Mouse (Mus musculus) granulocyte monocyte progenitor cell, adult 5-6 weeks (primary cell): Measurements from ENCODE around the gene Lbh. TPM values are rescaled to one million over a fixed set of nuclear protein-coding genes. Genes with fewer than 3 reads are reported as not detected.

Experiments
- ATAC-seq: replicated peaks from 2 replicates; pipeline ENCODE4 v1.8.0; 2016; ENCODE audit warnings: mild to moderate bottlenecking, moderate TSS enrichment, inconsistent platforms; ENCODE audit not compliant: poor library complexity, severe bottlenecking
- total RNA-seq, 2 experiments: library from RNA; stranded (forward) in 1 of 2; stranded (reverse) in 1 of 2; fragments of 200-712, 200-1000 nt in 1 of 2; fragments of >200 nt in 1 of 2; fragmentation: Nextera tagmentation in 1 of 2; gene quantifications; 2 replicates each; pipeline ENCODE4 v1.2.3; 2014 to 2017

Lbh gene
- total RNA-seq, 2 experiments from 2014 or later, result 21.8 to 23.5 TPM

DNA sequence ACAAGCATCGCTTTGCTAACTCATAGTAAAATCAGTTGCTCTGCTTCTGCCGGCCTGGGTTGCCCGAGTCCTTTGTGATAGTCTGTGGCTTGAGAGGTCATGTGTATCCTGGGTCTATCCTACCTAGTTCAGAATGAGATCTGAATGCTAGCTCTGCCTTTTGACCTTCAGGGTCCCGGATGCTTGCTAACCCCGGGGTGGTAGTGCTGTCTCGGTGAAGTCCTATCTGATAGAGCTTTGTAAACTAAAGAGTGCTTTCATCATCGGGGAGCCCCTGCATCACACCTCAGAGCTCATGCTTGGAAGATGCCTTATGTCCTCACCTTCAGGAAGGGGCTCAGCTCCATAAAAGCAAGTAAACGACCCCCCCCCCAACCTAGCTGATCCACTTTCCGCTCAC is 19.1 kb downstream of the Lbh start:
- no peak for ATAC-seq

DNA sequence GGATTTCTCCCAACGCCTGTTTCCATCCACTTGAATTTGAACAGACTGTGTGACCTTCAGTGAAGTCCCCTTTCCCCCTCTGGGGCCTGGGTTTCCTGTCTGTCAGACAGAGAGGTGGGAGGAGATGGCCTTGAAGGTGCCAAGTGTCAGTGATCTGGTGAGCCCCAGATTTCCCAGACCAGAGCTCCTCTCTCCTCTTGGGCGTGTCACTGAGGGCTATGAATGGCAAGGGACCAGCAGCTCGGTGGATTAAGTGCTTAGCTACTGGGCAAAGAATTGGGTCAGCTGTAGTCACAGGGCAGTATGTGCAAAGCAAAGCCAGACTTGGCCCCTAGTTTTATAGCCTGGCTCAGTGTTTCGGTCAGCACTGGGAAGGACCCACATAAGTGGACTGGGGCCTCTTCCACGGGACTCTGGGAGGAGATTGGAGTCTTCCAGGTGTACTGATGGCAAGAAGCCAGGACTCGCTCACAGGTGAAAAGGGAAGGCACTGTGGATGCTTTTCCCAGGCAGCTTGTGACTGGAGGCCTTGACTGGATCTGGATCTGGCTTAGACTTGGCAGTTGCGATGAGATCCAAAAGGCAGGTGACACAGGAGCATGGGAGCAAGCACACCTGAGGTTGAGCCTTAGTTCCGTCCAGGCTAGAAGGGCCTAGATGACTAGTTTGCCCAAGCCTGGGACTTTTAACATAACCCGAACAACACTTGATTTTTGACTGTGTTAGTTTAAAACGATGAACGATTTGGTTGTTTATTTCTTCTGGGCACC is 20.1 kb downstream of the Lbh start:
- ATAC-seq, result no peak

DNA sequence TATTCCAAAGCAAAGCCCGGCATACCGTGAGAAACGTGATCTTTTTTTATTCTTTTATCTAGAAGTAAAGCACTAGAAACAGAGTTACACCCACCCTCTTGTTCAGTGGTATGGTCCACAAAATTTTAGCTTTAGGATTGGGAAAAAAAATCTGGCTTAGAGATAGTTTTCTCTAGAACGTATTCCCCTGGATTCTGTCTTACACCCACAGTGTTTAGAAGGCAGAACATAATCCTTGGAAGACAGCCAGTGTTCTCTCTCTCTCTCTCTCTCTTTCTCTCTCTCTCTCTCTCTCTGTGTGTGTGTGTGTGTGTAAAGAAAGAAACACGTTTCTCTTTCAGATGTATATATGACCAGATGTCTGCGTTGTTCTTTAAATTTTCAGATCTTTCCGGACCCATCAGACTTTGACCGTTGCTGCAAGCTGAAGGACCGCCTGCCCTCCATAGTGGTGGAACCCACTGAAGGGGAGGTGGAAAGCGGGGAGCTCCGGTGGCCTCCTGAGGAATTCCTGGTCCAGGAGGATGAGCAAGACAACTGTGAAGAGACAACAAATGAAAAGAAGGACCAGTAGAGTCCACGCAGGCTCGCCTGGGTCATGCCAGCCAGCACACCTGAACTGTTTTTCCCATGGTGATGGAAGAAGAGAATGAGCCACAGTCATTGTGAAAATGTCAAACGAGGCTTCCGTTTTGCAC is 20.9 kb downstream of the Lbh start:
- no peak for ATAC-seq

DNA sequence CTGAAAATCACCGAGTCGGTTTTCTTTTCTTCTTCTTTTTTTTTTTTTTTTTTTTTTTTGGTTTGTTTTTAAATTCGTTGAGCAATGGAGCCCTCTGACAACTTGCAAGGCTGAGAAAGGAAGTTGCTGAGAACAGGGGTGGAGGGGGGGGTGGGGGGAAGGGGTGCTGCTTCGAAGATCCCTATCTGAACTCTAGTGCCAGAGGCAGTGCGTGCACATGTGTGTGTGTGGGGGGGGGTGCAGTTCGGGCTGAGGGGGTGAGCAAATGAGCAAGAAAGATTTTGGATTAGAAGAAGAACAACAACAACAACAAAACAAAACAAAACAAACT is 21.4 kb downstream of the Lbh start:
- ATAC-seq, result peak; percentile 77

DNA sequence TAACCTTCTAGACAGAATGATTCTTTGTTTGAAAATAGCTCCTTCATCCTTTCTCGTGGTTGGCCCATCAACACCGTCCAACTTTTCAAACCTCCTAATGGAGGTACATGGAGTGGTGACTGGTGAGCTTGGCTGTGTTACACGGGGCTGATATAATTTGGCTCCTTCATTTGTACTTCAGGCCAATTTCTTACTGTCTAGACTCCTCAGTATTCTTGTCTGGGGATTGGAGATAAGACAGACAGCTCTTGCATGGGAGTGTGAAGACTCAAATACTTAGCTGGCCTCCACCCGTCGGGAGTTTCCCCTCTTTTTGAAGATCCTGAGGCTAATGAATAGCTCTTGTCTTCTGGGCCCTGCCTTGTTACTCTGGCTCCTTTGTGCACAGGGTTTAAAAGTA is 26.3 kb downstream of the Lbh start:
- ATAC-seq, result no peak

DNA sequence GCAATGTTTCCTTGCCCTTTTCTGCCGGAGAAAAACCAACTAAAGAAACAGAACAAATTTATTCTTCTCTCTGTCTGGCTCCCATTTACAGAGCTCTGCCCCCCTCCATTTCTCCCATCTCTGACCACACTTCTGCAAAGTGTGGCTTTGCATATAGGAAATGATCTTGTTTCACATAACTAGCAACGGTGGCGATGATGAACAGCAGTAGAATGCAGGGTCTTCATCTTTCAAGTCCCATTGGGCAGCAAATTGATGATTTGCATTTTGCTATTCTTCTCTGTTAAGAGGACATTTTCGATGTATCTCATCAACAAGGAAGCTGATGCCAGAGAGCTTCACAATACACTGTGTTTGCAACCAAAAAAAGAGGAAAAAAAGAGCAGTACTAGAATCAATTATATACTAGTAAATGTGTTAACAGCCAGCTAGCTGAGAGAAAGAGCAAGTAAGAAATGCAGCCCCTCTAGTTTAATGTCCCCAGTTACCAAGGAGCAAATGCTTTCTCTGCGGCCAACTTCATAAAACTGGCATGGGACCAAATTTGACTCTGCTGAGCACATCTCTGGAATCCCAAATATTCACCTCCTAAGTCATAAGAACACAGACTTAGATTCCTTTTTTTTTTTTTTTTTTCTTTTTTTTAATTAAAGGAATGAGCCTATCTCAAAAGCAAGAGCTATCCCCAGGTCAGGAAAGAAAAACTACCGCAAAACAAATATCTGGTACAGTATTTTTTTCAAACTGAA is 29.2 kb downstream of the Lbh start:
- peak; percentile 49 for ATAC-seq

DNA sequence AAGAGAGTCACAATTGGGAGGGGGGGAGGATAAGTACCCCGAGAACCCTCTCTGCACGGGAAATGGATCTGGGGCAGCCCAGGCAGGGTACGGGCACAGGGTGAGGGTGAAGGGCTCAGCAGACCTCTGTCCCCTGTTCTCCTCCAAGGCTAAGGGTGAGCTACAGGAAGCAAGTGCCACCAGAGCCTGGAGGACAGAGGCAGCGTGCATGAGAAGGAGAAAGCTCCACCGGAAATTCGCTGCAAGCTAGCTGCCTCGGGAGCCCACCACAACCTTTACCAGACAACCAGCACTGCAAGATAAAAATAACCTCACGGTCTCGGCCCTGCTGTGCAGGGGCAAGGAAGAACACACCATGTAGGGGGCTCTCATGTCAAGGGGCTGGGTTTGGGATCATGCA is 30.0 kb downstream of the Lbh start:
- peak; percentile 55 for ATAC-seq

DNA sequence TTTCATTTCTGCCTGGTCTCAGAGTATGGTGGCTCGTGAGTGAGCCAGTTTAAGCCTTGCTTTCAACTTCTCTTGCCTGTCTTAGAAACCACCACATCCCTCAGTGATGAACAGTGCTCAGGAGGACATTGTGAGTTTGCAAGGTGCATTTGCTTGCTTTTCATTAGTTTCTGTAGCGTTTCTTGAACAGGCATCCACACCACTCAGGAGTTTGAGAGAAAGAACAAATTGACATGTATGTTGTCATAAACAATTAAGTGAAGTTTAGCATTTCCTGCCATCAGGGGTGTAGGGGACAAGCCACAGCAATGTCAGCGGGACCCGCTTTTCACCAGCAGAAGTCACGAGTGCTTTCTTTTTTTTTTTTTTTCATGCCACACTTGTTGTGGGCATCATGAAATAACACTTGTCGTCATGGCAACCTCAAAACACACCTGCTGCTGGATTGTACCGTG is 31.2 kb downstream of the Lbh start:
- peak; percentile 25; the same call in 1 of the 2 replicates for ATAC-seq

DNA sequence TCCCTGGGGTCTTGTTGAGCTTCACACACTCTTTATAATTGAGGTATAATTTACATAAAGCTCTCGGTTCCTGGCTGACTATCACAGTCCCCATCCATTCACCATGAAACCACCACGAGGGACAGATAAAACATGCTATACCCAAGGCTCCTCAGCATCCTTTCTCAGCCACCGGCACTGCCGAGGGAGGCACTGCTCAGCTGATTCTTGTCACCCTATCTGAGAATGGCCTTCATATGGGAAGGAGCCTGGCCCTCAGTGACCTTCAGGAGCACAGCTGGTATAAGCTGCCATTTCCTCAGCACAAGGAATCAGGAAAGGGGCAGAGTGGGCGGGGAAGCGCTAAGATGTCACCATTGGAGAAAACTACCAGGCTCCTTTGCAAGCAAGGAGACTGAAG is 33.2 kb downstream of the Lbh start:
- no peak for ATAC-seq

DNA sequence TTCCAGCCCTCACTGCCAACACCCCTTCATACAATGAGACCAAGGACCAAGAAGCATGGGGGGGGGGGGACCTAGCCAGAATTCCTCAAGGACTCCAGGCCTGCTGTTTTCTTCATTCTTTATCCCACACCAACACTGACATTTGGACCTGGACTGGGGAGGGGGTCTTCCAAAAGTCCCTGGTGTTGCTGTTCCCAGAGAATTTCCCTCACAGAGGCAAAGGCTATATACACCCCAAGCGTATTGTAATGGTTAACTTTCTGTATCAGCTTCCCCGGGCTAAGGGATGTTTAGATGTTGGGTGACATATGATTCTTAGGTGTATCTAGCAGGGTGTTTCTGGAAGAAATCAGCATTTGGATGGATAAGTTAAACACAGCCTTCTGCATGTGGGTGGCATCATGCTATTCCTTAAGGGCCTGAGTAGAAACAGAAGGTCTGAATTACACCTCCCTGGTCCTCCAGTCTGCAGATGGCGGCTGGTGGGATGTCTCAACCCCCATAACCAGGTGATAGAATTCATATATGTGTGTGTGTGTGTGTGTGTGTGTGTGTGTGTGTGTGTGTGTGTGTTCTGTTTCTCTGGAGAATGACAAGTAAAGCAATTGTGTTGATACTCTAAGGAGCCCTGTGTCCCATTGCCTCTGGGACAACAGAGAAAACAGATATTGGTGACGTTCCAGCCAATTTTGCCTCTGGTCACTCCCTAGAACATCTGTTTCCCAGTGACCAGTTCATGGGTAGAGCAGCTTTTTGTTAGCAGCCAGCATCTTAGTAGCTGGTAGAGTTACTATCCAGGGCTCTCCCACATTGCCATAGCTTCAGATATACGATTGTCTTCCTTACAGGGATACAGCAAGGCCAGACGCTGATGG is 35.9 kb downstream of the Lbh start:
- ATAC-seq, result no peak

DNA sequence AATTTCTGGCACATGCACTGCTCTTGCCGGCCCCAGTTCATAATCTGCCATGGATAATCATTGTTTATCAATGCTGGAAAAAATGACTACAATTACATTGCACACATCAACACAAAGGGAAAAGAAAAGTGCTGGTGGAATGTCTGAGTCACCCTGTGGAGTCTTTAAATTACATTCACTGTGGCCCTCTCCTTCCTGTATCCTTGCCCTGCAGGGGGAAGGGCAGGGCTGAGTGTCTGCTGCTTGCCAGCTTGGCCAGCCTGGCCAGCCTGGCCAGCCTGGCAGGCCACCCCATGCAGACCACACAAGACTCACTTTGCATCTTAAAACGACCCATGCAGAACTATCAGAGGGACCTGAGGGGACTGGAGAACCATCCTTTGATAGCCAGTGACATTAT is 37.4 kb downstream of the Lbh start:
- ATAC-seq, result peak; percentile 47; the same call in 1 of the 2 replicates

DNA sequence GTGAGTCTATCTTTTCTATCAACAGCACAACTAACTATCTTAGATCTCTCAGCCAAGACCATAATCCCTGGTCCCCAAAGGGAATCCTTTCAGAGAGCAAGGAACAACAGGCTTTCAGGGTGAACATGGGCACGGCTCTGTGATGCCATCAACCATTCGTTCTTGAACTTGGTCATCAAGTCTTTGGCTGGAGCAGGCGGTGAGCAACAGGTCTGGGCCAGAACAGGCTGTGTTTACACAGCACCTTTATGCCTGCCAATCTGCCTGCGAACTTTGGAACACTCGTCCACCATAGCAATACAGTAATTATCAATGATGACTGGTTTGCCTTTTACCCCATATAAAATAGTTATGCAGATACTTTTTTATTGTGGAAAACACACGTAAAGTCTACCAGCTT is 38.9 kb downstream of the Lbh start:
- ATAC-seq, result no peak

DNA sequence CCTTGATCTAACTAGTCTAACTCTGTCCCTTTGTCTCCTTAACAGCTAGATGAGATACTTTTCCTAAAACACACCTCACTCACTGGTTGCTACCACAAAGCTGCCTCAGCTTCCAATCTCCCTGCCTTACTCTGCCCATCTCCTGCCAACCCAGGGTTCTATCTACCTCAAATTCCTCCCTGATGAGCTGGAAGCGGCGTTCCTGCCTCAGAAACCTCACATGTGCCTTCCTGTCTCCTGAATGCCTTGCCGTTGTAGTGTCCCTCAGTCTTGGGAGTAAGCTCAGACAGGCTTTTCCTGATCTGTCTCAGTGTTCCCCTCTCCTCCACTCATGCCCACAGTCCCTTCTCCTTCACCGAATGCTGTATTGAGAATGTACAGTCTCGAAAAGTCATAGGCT is 40.8 kb downstream of the Lbh start:
- no peak for ATAC-seq

DNA sequence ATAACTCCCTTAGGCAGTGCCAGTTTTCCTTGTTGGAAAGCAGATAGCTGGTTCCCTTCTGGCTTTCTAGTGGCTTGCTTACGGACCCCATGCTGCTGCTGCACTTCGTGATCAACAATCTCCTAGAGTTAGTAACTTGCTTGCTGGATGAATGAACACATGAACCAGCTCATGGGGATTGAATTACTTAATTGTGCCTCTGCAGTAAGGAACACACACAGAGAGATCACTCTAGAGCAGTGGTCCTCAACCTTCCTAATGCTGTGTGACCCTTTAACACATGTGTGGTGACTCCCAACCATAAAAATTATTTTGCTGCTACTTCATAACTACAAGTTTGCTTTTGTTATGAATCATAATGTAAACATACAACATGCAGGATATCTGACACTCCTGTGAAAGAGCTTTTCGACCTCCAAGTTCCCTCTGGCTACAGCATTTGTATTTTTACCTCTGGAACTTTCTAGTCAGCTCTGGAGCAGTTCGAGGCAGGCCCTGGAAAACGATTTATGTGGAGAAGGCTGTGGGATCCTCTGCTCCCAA is 41.5 kb downstream of the Lbh start:
- no peak for ATAC-seq

DNA sequence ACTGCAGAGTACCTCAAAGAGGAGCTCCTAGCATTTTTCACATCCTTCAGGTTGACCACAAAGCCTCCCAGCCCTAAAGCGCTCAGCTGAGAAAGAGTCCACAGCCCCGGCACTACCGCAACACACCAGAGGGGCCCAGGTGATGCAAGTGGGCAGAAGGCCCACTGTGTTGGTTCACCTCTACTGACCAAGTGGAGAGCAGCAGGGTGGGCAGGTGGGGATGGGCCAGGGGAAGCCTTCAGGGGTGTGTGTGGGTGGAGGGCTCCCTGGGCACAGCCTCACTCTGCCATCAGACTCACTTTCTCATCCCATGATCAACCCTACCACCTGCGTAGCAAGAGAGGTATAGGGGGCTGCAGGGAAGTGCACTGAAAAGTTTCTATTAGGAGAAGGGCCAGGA is 42.1 kb downstream of the Lbh start:
- ATAC-seq, result no peak

DNA sequence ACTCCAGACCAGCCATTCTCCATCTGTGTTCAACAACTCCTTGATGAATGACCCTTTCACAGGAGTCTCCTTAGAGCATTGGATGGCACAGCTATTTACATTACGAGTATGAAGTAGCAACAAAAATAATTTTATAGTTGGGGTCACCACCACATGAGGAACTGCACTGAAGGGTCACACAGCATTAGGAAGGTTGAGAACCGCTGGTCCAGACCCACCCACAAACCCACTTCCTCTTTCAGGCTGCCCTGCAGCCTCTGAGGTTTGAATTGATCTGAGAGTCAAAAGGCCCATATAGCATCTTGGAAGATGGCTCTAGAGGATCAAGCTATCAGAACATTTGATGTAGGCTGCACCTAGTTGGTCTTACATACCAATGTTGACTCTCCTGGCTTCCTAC is 42.8 kb downstream of the Lbh start:
- ATAC-seq, result peak; percentile 89

DNA sequence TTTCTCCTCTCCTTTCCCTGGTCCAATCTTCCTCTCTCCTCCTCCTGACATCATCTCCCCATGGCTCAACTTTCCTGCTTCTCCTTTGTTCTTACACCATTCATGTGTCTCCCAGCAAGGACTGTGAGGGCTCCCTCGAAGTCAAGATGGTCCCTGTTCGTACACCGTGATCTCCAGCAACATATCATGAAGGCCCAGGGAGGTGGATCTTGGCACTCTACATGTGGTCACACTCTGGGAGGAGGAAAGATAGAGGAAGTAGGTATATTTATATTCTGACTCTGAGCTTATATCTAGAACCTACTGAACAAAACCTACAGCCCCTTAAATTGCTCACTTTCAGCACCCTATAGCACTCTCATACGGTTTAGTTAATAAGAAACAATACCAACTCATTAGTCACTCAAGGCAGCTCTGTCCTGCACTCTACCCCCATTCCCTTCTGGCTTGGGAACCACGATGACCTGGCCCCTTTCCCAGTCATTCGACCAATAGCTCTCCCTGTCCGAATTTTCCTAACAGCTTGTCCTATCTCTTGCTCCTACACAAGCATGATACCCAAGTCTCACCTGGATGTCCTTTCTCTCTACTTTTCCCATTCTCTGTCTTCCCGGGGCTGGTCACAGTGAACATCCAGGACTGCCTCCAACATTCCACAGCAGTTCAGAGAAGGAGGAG is 44.0 kb downstream of the Lbh start:
- peak; percentile 51 for ATAC-seq

DNA sequence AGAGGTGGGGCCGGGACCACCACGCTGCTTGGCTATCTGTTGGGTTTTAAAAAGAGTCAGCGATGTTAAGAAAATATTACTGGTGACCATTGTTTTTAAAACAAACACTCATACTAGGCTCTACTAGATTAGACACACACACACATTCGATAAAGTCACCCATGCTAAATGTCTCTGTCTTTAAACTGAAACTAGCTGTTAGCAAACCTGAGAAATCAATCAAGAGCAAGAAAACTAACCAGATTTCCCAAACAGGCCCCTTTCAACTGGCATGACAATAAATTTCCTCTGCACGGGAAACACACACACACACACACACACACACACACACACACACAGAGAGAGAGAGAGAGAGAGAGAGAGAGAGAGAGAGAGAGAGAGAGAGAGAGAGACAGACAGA is 47.6 kb downstream of the Lbh start:
- ATAC-seq, result no peak

DNA sequence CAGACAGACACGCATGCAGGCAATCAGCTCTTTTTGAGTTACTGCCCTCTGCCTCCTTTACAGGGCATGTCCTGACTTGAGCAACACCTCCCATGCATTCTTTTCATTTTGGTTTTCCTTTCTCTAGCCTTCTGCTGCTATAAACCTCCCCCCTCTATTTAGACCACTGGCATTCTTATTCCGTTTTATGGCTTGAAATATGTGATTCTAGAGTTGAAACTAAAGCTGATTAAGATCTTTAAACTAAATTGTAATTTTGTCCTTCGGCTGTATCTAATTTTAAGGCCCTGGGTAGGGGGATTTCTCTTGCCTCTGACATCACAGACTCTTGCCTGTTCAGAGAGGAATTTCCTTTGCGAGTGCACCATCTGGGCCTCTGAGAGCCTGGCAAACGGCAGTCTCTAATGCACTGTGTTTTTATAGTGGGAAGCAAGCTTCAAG is 48.0 kb downstream of the Lbh start:
- ATAC-seq, result peak; percentile 34; the same call in 1 of the 2 replicates
